Mouse (Mus musculus): ENCODE measurements around the gene Adap1.

Adap1 gene

GRCm38 (mm10) chr5:139252081-139252909, 73.1 kb downstream of the Adap1 start, which contains the start of gene Get4:
TSS of gene Get4 (plus strand) at chr5:139252324.
- peak; percentile 82 for DNase-seq (ENCODE audit: extremely low read depth, low read depth, low spot score)

GRCm38 (mm10) chr5:139251736-139252080, 73.7 kb downstream of the Adap1 start:
- DNase-seq (ENCODE audit: extremely low read depth, low read depth, low spot score) = no peak

GRCm38 (mm10) chr5:139251279-139251678, 74.1 kb downstream of the Adap1 start:
- no peak for DNase-seq (ENCODE audit: extremely low read depth, low read depth, low spot score)

- no peak for DNase-seq (ENCODE audit: extremely low read depth, low read depth, low spot score)
Observed at GRCm38 (mm10) chr5:139248846-139249245, 76.6 kb downstream of the Adap1 start.

GRCm38 (mm10) chr5:139247767-139248166, 77.7 kb downstream of the Adap1 start:
- no peak for DNase-seq (ENCODE audit: extremely low read depth, low read depth, low spot score)

GRCm38 (mm10) chr5:139243384-139243783, 82.0 kb downstream of the Adap1 start:
- DNase-seq (ENCODE audit: extremely low read depth, low read depth, low spot score) = peak; percentile 59

GRCm38 (mm10) chr5:139241022-139241761, 84.2 kb downstream of the Adap1 start:
- DNase-seq (ENCODE audit: extremely low read depth, low read depth, low spot score) = no peak

- no peak for DNase-seq (ENCODE audit: extremely low read depth, low read depth, low spot score)
Observed at GRCm38 (mm10) chr5:139237436-139237835, 88.0 kb downstream of the Adap1 start.

GRCm38 (mm10) chr5:139234423-139234822, 91.0 kb downstream of the Adap1 start:
- DNase-seq (ENCODE audit: extremely low read depth, low read depth, low spot score) = no peak

GRCm38 (mm10) chr5:139232083-139232482, 93.3 kb downstream of the Adap1 start:
- no peak for DNase-seq (ENCODE audit: extremely low read depth, low read depth, low spot score)

GRCm38 (mm10) chr5:139229716-139230115, 95.7 kb downstream of the Adap1 start:
- no peak for DNase-seq (ENCODE audit: extremely low read depth, low read depth, low spot score)

- DNase-seq (ENCODE audit: extremely low read depth, low read depth, low spot score) = no peak
Observed at GRCm38 (mm10) chr5:139228318-139228717, 97.1 kb downstream of the Adap1 start.

- DNase-seq (ENCODE audit: extremely low read depth, low read depth, low spot score) = no peak
Observed at GRCm38 (mm10) chr5:139227645-139228044, 97.8 kb downstream of the Adap1 start.

- DNase-seq (ENCODE audit: extremely low read depth, low read depth, low spot score) = no peak
Observed at GRCm38 (mm10) chr5:139227236-139227635, 98.2 kb downstream of the Adap1 start.

- DNase-seq (ENCODE audit: extremely low read depth, low read depth, low spot score) = peak; percentile 92
Observed at GRCm38 (mm10) chr5:139223331-139223730, 102.1 kb downstream of the Adap1 start.

All from fat pad, adult 2 months (tissue).